Mouse (Mus musculus): ENCODE data around the gene Ciz1.

DNA sequence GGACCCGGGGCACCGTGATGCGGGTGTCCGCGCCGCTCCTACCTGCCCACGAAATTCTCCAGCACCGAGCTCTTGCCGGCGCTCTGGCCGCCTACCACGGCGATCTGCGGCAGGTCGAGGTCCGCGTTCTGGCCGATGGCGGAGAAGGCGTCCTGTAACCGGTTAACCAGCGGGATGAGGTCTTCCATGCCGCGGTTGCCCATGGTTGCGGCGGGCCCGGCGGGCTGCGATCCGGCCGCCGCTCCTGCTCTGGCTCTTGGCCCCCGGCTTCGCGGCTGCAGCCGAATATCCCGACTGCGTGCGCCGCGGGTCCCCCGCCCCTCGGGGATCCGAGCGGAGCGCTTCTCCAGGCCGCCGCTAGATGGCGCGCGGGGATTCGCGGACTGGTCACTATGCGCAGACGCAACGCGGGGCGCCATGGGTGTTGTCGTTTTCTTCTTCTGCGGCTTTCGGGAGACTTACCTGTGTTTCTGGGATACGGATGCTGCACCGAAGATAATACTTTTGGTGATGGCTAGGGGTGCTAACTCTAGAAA lies 948 bp downstream of the Ciz1 start, which contains the start of gene Dnm1:
- TF ChIP-seq CTCF (IDR thresholded peaks at IDR 0.05; ENCODE audit: low read depth, low read length), result peak; percentile 44; the same call in 1 of the 2 replicates
- no peak for TF ChIP-seq POLR2A (IDR thresholded peaks at IDR 0.05; ENCODE audit: borderline replicate concordance, low read depth, low read length)

Measured in bone marrow macrophage, adult 2 months (primary cell).